Mouse (Mus musculus) bone marrow macrophage, adult 2 months (primary cell): ENCODE results near the gene Arid5b. TPM values are rescaled to one million over a fixed set of nuclear protein-coding genes. Genes with fewer than 3 reads are reported as not detected.

Source experiments
- H3K27ac ChIP-seq: 2 replicates; pipeline ENCODE4 v1.5.1; 2012; ENCODE audit warnings: low read depth, low read length; ENCODE audit not compliant: insufficient read depth
- H3K4me1 ChIP-seq: 2 replicates; pipeline ENCODE4 v1.6.1; 2012; ENCODE audit warnings: low read length; ENCODE audit not compliant: control insufficient read depth, insufficient read depth
- H3K4me3 ChIP-seq: 2 replicates; pipeline ENCODE4 v1.5.1; 2012; ENCODE audit warnings: mild to moderate bottlenecking, low read length, moderate library complexity; ENCODE audit not compliant: insufficient read depth
- CTCF ChIP-seq: IDR thresholded peaks from 2 replicates; pipeline ENCODE4 v1.5.1; 2012; ENCODE audit warnings: low read depth, mild to moderate bottlenecking, low read length, moderate library complexity
- POLR2A ChIP-seq: IDR thresholded peaks from 2 replicates; pipeline ENCODE4 v1.6.1; 2012; ENCODE audit warnings: mild to moderate bottlenecking, low read depth, low read length, borderline replicate concordance
- polyA plus RNA-seq: library from polyadenylated mRNA; stranded (reverse); fragments of >200 nt; gene quantifications from 2 replicates; pipeline ENCODE4 v1.2.4, GENCODE M21; 2012; ENCODE audit not compliant: missing spikeins, insufficient read depth, insufficient read length

Arid5b gene
- polyA plus RNA-seq, 1 experiment: 26.5 TPM

GRCm38 (mm10) chr10:68134071-68134470 lies 144.5 kb downstream of the Arid5b start:
- Histone ChIP-seq H3K27ac (no peak overlapping the region), H3K4me3 (no peak overlapping the region), H3K4me1 (peaks cover 35% of the 10 kb centered on the region)
- no peak for TF ChIP-seq CTCF
- TF ChIP-seq POLR2A: no peak

- no peak for TF ChIP-seq POLR2A
- H3K4me3 ChIP-seq: no peak overlapping the region
- H3K4me1 ChIP-seq: peaks cover 39% of the 10 kb centered on the region
- no peak overlapping the region for H3K27ac ChIP-seq
Measured at GRCm38 (mm10) chr10:68132636-68133035, 145.9 kb downstream of the Arid5b start.

GRCm38 (mm10) chr10:68132154-68132553 lies 146.4 kb downstream of the Arid5b start:
- Histone ChIP-seq H3K27ac (no peak overlapping the region), H3K4me1 (peaks cover 40% of the 10 kb centered on the region), H3K4me3 (no peak overlapping the region)
- TF ChIP-seq POLR2A (no peak), CTCF (no peak)

- Histone ChIP-seq H3K27ac (no peak overlapping the region; the same call in 1 of the 2 replicates), H3K4me3 (no peak overlapping the region), H3K4me1 (peaks cover 46% of the 10 kb centered on the region)
- no peak for TF ChIP-seq POLR2A
- TF ChIP-seq CTCF: no peak
Measured at GRCm38 (mm10) chr10:68129651-68130050, 148.9 kb downstream of the Arid5b start.

- TF ChIP-seq POLR2A (no peak), CTCF (no peak)
- H3K4me3 ChIP-seq: no peak overlapping the region
- no peak overlapping the region for H3K27ac ChIP-seq
- peaks cover 52% of the 10 kb centered on the region for H3K4me1 ChIP-seq
Measured at GRCm38 (mm10) chr10:68129009-68129408, 149.5 kb downstream of the Arid5b start.

- TF ChIP-seq POLR2A (no peak), CTCF (no peak)
- H3K27ac ChIP-seq: no peak overlapping the region
- no peak overlapping the region for H3K4me3 ChIP-seq
- peaks cover 53% of the 10 kb centered on the region for H3K4me1 ChIP-seq
Measured at GRCm38 (mm10) chr10:68128441-68128848, 150.1 kb downstream of the Arid5b start.

- no peak overlapping the region for H3K4me3 ChIP-seq
- H3K27ac ChIP-seq: peak overlapping the region; percentile 63
Measured at GRCm38 (mm10) chr10:68127604-68128256, 150.8 kb downstream of the Arid5b start.

GRCm38 (mm10) chr10:68127104-68127503 lies 151.4 kb downstream of the Arid5b start:
- peak overlapping the region; percentile 63 for H3K27ac ChIP-seq
- H3K4me1 ChIP-seq: peaks cover 48% of the 10 kb centered on the region
- H3K4me3 ChIP-seq: no peak overlapping the region
- TF ChIP-seq POLR2A (no peak), CTCF (no peak)

More at GRCm38 (mm10) chr10:68127604-68128256, 150.8 kb downstream of the Arid5b start:
- H3K4me1 ChIP-seq: peaks cover 53% of the 10 kb centered on the region
- TF ChIP-seq POLR2A: no peak
- no peak for TF ChIP-seq CTCF

GRCm38 (mm10) chr10:68126551-68126950 lies 152.0 kb downstream of the Arid5b start:
- Histone ChIP-seq H3K27ac (peak overlapping the region; percentile 55), H3K4me1 (peaks cover 46% of the 10 kb centered on the region), H3K4me3 (no peak overlapping the region)
- TF ChIP-seq POLR2A (no peak), CTCF (no peak)

- no peak overlapping the region for H3K4me3 ChIP-seq
- TF ChIP-seq POLR2A (no peak), CTCF (no peak)
- peak overlapping the region; percentile 55 for H3K27ac ChIP-seq
- peaks cover 45% of the 10 kb centered on the region for H3K4me1 ChIP-seq
Measured at GRCm38 (mm10) chr10:68125919-68126550, 152.5 kb downstream of the Arid5b start.
